Mouse (Mus musculus) frontal cortex, postnatal 25 days (tissue): ENCODE data around the gene Nubp1.

Experiments
- DNase-seq, 2 experiments: peaks; one replicate each; pipeline ENCODE4 v3.0.0; 2022; ENCODE audit warnings: low spot score in 2 of 2

Nubp1 gene

DNA sequence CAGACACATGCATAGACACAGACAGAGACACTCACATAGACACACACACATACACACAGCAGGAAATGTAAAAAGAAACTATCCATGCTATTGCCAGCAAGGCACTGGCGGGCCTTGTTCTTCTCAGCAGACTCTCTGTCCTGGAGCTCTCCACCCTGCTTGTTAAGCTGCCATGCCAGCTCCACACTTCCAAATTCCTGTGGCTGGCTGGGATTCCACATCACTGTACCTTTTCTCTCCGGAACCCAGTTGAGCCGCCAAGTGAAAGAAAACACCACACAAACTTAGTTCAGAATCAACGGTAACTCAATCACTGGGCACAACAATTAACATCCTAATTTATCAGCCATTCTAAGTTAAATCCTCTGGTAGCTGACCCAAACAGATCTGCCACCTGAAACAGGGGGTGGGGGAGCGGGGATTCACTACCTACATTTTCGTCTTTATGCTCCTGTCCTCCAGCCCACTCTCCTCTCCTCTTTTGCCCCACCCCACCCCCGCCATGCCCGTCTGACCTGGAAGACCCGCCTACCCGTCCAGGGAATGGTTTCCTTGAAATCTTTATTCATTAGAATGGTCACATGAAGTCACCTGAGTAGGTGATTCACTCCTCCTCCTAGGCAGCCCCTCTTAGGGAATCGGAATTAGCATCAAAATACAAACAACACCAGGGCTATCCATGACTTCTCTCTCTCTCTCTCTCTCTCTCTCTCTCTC is 55.8 kb downstream of the Nubp1 start:
- no peak for DNase-seq

GRCm38 (mm10) chr16:10468201-10468600 is 56.5 kb downstream of the Nubp1 start:
- DNase-seq, result no peak

DNA sequence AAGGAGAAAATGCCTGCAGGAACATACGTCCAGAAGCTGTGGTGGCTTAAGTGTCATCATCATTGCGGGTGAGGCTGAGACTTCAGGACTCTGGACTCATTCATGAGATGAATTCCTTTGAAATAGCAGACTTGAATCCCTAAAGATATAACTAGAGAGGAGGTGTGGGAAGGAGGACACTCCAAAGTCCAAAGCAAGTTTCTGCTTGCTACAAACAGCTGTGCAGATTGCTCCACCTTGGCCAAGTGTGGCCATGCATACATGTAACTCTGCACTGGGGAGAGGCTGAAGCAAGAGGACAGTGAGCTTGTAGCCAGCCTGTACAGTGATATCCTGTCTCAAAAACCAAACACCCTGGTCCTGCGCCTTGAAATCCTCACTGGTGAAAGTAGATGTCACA is 60.2 kb downstream of the Nubp1 start:
- DNase-seq, result no peak
